Mouse (Mus musculus) left cerebral cortex, postnatal 4 days (tissue): ENCODE measurements around the gene Atad3a. TPM values are rescaled to one million over a fixed set of nuclear protein-coding genes. Genes with fewer than 3 reads are reported as not detected.
"Not testable (repeated sequence)": the region's sequence is repeated elsewhere in the genome, so short reads cannot be mapped to it uniquely, and the experiment has no call there.

Experiments
- DNase-seq: peaks from one replicate; pipeline ENCODE4 v3.0.0-alpha.2; 2022
- intact Hi-C: fragments of 180-260 bp; cut with DNase I; formaldehyde crosslinking; loops from one replicate; pipeline ENCODE4 v1.15.1; 2025
- total RNA-seq, 2 experiments: library from RNA; stranded (reverse); gene quantifications; 2 replicates each; pipeline ENCODE4 v1.2.3; 2021

The Atad3a gene
- 10 to 100 TPM; 64.8 to 69.8 TPM for total RNA-seq

GRCm38 (mm10) chr4:155760613-155761355, at the start of gene Atad3a:
Atad3a (minus strand) TSS chr4:155761093.
- intact Hi-C loops = no loop called here
- peak; percentile 98 for DNase-seq

GRCm38 (mm10) chr4:155807841-155808240, 46.9 kb upstream of the Atad3a start:
- intact Hi-C loops = no loop called here
- no peak for DNase-seq

DNA sequence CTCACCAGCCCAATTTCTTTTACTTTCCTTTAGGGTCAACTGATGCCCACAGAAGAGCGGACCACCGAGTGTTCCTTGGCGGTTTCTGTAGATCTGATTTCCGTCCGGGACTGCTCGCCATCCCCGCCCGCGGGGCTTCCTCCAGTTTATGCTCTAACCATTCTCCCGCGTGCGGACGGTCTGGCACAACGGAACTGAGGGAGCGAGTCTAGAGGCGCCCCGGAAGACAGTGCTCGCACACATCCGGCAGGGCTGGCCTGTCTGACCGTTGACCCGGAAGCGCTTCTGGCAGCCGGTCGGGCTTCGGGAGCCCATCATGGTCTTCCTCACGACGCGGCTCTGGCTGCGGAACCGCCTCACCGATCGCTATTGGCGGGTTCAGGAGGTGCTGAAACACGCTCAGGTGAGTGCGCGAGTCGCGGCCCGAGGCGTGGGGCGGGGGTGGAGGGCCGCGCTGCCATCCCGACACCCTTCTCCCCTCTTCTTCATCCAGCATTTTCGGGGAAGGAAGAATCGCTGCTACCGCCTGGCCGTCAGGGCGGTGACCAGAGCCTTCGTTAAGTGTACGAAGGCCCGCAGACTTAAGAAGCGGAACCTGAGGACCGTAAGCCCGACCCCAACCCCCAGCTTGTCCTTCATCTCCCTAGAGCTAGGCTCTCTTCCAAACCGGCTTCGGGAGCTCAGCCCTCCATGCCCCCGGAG, 42.6 kb upstream of the Atad3a start:
- intact Hi-C loops = no loop called here
- peak; percentile 97 for DNase-seq

GRCm38 (mm10) chr4:155802741-155803339, 41.9 kb upstream of the Atad3a start, which contains the start of gene Mrpl20:
Mrpl20 (plus strand) TSS chr4:155802878.
- intact Hi-C loops = no loop called here
- no peak for DNase-seq

GRCm38 (mm10) chr4:155802075-155802474, 41.2 kb upstream of the Atad3a start:
- intact Hi-C loops = no loop called here

GRCm38 (mm10) chr4:155793730-155794129, 32.8 kb upstream of the Atad3a start:
- no peak for DNase-seq
- intact Hi-C loops = no loop called here

More at GRCm38 (mm10) chr4:155802075-155802474, 41.2 kb upstream of the Atad3a start:
- no peak for DNase-seq

GRCm38 (mm10) chr4:155791240-155791933, 30.5 kb upstream of the Atad3a start:
- DNase-seq = no peak
- intact Hi-C loops = no loop called here

GRCm38 (mm10) chr4:155790650-155791161, 29.8 kb upstream of the Atad3a start:
- DNase-seq = no peak
- intact Hi-C loops = no loop called here

DNA sequence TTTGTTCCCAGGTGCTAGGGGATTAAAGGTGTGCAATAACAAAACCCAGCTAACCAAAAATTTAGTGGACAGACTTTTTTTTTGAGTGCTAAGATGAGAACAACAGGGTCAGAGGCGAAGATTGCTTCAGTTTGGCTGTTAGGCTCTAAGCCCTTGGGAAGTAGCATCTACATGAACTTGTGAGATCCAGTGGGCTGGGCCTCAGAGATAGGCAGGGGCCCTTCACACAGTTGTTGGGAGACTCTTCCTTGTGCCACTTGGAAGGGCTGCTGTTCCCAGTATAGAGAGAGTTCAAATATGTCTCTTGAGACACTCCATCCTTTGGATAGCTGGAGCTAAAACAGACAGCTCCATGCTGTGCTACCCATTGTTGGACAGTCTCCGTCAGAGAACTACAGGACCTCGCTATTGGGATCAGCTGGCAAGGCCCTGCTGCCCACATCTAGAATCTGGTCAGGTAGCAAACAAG, 29.2 kb upstream of the Atad3a start, which contains the start of gene Ankrd65:
Gene Ankrd65, plus strand, starts transcription at position 419 of the 469 bp plus-strand sequence.
- no peak for DNase-seq
- intact Hi-C loops = no loop called here

GRCm38 (mm10) chr4:155788833-155789232, 27.9 kb upstream of the Atad3a start:
- DNase-seq, intact Hi-C loops: not testable (repeated sequence)

DNA sequence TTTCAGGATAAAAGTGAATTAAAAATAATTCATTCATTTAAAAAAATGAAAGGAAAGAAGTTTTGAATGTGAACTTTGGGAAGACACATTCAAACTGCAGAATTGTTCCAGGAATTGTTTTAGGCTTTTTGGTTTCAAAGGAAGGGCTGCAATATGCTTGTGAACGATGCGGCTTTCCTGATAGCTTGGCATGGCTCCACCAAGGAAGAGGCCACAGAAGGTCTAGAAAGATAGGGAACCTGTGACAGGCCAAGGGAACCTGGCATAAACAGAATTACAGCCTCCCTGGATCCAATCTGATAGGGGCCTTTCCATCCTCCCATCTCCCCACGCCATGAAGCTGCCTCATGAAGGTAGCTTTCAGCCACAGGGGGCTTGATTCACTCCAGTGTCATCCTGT, 27.4 kb upstream of the Atad3a start:
- intact Hi-C loops = no loop called here

DNA sequence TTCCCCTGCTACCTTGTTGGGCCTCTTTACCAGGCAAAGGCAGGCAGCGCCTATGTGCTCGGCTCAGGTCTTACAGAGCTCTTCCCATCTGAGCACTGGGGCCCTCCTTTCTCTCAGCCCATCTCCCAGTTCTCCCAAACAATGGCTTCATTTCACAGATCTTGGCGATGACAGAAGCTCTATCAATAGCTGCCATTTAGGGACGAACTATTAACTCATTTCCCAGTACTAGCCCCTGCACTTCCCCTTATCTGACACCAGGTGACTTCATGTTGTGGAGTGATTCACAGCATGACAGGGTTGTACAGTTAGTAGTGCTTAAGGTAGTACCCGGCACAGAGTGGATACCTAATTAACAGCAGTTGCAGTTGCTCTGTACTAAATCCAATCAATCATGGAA, 24.9 kb upstream of the Atad3a start, which contains the start of gene Tmem88b:
Gene Tmem88b, minus strand, starts transcription at position 56 of the 400 bp plus-strand sequence.
- intact Hi-C loops = no loop called here
- no peak for DNase-seq

More for the DNA sequence above, 27.4 kb upstream of the Atad3a start:
- no peak for DNase-seq

DNA sequence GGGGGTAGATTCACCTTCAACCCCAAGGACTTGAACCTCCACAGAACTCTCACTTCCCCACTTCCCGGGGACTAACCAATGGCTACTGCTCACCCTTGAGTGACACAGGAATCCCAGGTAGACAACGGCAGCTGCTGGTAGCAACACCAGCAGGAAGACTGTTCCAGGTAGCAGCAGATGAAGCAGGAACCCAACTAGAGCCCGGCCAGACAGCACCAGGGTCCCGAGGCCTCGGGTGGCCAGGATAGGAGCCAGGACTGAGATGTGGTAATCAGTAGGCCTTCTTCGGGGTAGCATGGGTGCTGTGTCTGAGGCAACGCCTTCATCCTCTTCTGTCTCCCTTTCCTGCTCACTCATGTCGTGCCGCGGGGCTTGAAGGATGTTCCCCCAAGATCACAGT, 24.4 kb upstream of the Atad3a start:
- intact Hi-C loops = no loop called here

DNA sequence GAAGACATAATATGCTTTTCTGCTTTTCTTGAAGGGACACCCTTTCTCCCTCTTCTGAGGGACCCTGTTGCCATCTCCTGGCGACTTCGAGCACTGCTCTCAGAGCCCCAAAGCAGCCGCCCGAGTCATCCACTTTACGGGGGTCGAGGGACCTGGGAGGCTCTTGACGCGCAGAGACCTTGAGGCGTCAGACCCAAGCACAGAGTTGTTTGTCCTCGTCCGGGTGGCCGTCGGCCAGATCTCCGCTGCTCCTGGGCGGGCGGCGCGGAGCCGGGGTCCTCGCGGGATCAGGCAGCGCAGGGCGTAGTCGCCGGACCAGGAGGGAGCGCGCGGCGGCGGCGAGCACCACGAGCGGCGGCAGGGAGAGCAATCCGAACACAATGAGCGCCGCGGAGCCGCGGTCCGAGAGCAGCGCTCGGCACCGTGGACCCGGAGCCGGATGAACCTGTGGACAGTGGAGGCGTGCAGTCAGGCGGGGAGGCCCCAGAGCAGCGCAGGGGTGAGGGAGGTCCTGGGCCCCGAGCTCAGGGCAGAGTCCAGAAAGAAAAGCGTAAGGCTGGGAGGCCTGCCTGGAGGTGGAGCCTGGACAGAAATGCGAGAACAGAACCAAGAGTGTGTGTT, 23.3 kb upstream of the Atad3a start:
- intact Hi-C loops = no loop called here
- DNase-seq = peak; percentile 87

More for the DNA sequence above, 24.4 kb upstream of the Atad3a start:
- no peak for DNase-seq

GRCm38 (mm10) chr4:155783486-155784080, 22.7 kb upstream of the Atad3a start:
- DNase-seq = no peak
- intact Hi-C loops = no loop called here

- peak; percentile 52 for DNase-seq
- intact Hi-C loops = no loop called here
These were observed 20.0 kb upstream of the Atad3a start for GRCm38 (mm10) chr4:155780895-155781294.

GRCm38 (mm10) chr4:155779498-155779897, 18.6 kb upstream of the Atad3a start:
- intact Hi-C loops = no loop called here
- DNase-seq = no peak

GRCm38 (mm10) chr4:155777816-155778215, 16.9 kb upstream of the Atad3a start:
- intact Hi-C loops = no loop called here
- no peak for DNase-seq

DNA sequence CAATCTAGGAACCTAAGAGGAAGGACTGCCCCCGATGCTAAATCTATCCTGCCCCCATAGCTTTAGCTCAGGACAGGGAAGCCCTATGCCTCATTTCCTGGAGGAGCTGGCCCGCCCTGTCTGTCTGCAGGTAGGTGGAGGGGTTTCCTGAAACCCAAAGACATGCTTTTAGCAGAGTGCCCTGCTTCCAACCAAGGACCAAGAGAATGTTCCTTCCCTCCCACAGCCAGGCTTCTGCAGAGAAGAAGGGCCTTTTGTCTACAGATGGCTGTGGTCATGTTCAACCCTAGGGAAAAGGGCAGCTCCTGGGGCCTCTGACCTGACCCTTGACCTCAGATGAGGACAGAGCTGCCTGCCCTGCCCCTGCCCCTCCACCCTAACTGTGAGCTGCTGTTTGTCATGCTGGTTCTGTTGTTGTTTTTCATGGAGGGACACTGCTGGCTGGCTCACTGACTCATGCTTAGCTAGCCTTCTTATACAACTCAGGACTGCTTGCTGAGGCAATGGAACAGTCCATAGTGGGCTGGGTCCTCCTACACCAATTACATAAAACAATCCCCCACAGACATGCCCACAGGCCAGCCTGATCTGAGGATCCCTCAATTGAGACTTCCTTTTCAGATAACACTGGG, 15.9 kb upstream of the Atad3a start:
- DNase-seq = no peak
- intact Hi-C loops = no loop called here
